Mouse (Mus musculus) forebrain, embryonic 16.5 days (tissue): ENCODE results near the gene Nrxn1. TPM values are rescaled to one million over a fixed set of nuclear protein-coding genes. Genes with fewer than 3 reads are reported as not detected.

ENCODE experiments used
- ATAC-seq: fragments of 200-750 bp; cut with Nextera tagmentation; 2 replicates; pipeline ENCODE4 v1.8.0; 2017; ENCODE audit warnings: mild to moderate bottlenecking, moderate library complexity
- H3K27ac ChIP-seq: fragments of 300-500 bp; sonication (generic); 2 replicates; pipeline ENCODE4 v1.5.1; 2014; ENCODE audit warnings: low read length, control low read depth
- H3K27me3 ChIP-seq: fragments of 300-500 bp; sonication (generic); replicated peaks from 2 replicates; pipeline ENCODE4 v1.6.1; 2014; ENCODE audit warnings: low read length; ENCODE audit not compliant: control insufficient read depth, insufficient read depth
- H3K36me3 ChIP-seq: fragments of 300-500 bp; sonication (generic); 2 replicates; pipeline ENCODE4 v1.6.1; 2014; ENCODE audit not compliant: control insufficient read depth, insufficient read depth
- H3K4me1 ChIP-seq: fragments of 300-500 bp; sonication (generic); replicated peaks from 2 replicates; pipeline ENCODE4 v1.6.1; 2014; ENCODE audit warnings: low read length; ENCODE audit not compliant: control insufficient read depth, insufficient read depth
- H3K4me2 ChIP-seq: fragments of 300-500 bp; sonication (generic); 2 replicates; pipeline ENCODE4 v1.6.1; 2014; ENCODE audit warnings: mild to moderate bottlenecking, low read length, control low read depth
- H3K4me3 ChIP-seq: fragments of 300-500 bp; sonication (generic); replicated peaks from 2 replicates; pipeline ENCODE4 v1.5.1; 2014; ENCODE audit warnings: mild to moderate bottlenecking, low read length, control low read depth
- H3K9ac ChIP-seq: fragments of 300-500 bp; sonication (generic); replicated peaks from 2 replicates; pipeline ENCODE4 v1.6.1; 2014; ENCODE audit warnings: low read depth, low read length, control low read depth
- H3K9me3 ChIP-seq: fragments of 300-500 bp; sonication (generic); 2 replicates; pipeline ENCODE4 v1.6.1; 2016; ENCODE audit warnings: low read length; ENCODE audit not compliant: control insufficient read depth
- WGBS: fragments of 180-500 bp; shearing (Covaris S2); extraction: QIAGEN DNeasy Blood & Tissue Kit; methylation state at CpG from one replicate; pipeline ENCODE4 v1.1.7; 2014; 5-methylcytosine and 5-hydroxymethylcytosine counted together
- polyA plus RNA-seq: library from polyadenylated mRNA; unstranded; fragments of >200 nt; fragmentation: Nextera tagmentation; extraction: Ambion mirVana; gene quantifications from 2 replicates; pipeline ENCODE4 v1.2.1, GENCODE M21; 2015

Nrxn1 gene
- polyA plus RNA-seq, 1 experiment from 2014 or later: 198 TPM

DNA sequence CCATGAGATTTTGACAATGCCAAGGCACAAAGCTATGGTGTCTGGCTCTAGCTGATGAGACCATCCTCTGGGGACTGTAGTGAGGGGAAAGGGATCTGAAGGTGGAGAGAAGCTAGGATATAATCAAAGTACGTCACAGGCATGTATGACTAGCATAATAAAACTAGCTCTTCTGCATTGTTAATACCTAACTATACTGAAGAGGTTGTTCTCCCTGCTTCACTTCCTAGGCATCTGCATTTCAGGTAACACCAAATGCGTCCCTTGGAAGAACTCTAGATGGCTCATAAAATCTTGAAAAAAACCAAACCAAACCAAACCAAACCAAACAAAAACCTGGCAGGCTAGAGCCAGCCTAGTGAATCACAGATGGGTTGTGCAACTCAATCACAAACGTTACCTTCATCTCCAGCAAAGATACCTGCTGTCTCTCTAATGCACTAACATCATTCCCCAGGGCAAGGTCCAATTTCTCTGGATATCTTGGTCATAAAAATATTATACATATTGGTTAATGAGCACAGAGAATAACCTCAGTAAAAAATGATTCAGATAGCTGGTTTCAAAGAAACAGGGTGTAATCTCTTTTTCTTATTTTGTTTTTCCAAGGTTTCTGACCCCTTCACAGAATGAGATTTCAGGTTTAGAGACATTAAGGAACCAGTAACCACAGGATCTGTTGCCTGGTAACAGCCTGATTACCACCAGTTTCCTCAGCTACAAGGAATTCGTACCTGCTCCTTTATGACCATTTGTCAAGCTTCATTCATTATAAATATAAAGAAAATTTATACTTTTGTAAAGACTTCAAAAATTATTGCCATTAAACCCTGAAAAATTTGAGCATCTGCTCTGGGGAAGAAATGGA lies 256.5 kb downstream of the Nrxn1 start:
- ATAC-seq: no peak
- Histone ChIP-seq H3K4me2 (no peak overlapping the region), H3K9ac (no peak overlapping the region), H3K4me3 (no peak overlapping the region), H3K9me3 (no peaks in the 10 kb centered on the region), H3K4me1 (peaks cover 2% of the 10 kb centered on the region; the same call in 1 of the 2 replicates), H3K27ac (no peak overlapping the region), H3K27me3 (no peaks in the 10 kb centered on the region), H3K36me3 (no peaks in the 10 kb centered on the region)
- 55% methylated on average over 4 of the region's 4 CpGs for WGBS

DNA sequence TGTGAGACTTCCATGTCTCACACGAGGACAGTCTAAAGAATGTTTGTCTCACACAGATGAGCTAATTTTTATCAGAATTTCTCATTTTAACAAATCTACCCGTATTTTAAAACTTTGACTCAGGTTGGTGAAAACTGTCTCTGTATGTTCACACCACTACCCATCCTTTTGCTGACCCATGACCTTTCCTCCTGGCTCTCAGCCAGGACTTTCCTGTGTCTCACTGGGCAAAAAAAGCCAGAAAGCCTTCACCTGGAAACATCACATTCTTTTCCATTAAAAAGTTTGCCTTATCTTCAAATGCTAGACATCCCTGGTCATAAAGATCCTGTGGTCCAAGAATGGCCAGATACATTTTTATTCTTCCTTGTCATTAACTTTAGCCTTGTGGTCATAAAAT lies 274.5 kb downstream of the Nrxn1 start:
- ATAC-seq: no peak
- Histone ChIP-seq H3K27me3 (no peaks in the 10 kb centered on the region), H3K4me2 (no peak overlapping the region), H3K4me3 (no peak overlapping the region), H3K36me3 (no peaks in the 10 kb centered on the region), H3K9ac (no peak overlapping the region), H3K27ac (no peak overlapping the region), H3K9me3 (no peaks in the 10 kb centered on the region), H3K4me1 (no peaks in the 10 kb centered on the region; the same call in 1 of the 2 replicates)
- 76% methylated on average over 2 of the region's 2 CpGs for WGBS

DNA sequence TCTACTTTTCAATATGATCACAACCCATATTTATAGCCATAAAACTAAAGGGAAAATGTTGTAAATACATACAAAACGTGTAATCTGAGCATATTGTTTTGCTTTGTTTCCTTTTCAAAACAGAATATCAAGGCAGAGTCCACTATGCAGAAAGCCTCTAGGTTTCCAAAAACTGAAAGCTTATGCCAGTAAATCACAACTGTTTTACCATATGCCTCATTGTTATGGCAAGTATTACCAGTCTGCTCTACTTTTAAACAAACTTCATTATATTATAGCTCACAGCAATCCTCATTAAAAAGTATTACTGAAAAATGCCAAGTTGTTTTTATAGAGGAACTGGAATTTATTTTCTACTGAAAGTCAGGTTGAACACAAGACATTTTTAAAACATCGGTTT lies 275.0 kb downstream of the Nrxn1 start:
- 69% methylated on average over 2 of the region's 2 CpGs for WGBS
- Histone ChIP-seq H3K4me3 (no peak overlapping the region), H3K27ac (no peak overlapping the region), H3K4me1 (no peaks in the 10 kb centered on the region; the same call in 1 of the 2 replicates), H3K9ac (no peak overlapping the region), H3K27me3 (no peaks in the 10 kb centered on the region), H3K9me3 (no peaks in the 10 kb centered on the region), H3K36me3 (no peaks in the 10 kb centered on the region), H3K4me2 (no peak overlapping the region)
- ATAC-seq: peak; percentile 76

- Histone ChIP-seq H3K27ac (no peak overlapping the region), H3K9ac (no peak overlapping the region), H3K36me3 (no peaks in the 10 kb centered on the region), H3K4me2 (no peak overlapping the region), H3K27me3 (no peaks in the 10 kb centered on the region), H3K4me1 (no peaks in the 10 kb centered on the region; the same call in 1 of the 2 replicates), H3K9me3 (no peaks in the 10 kb centered on the region), H3K4me3 (no peak overlapping the region)
- no peak for ATAC-seq
- 100% methylated on average over 1 of the region's 1 CpGs for WGBS
Measured at GRCm38 (mm10) chr17:90815306-90815705, 277.6 kb downstream of the Nrxn1 start.

- ATAC-seq: peak; percentile 15; the same call in 1 of the 2 replicates
- Histone ChIP-seq H3K4me2 (no peak overlapping the region), H3K36me3 (no peaks in the 10 kb centered on the region), H3K4me3 (no peak overlapping the region), H3K27ac (no peak overlapping the region), H3K9me3 (no peaks in the 10 kb centered on the region), H3K9ac (no peak overlapping the region), H3K4me1 (no peaks in the 10 kb centered on the region; the same call in 1 of the 2 replicates), H3K27me3 (no peaks in the 10 kb centered on the region)
Measured at GRCm38 (mm10) chr17:90813760-90814159, 279.1 kb downstream of the Nrxn1 start.

DNA sequence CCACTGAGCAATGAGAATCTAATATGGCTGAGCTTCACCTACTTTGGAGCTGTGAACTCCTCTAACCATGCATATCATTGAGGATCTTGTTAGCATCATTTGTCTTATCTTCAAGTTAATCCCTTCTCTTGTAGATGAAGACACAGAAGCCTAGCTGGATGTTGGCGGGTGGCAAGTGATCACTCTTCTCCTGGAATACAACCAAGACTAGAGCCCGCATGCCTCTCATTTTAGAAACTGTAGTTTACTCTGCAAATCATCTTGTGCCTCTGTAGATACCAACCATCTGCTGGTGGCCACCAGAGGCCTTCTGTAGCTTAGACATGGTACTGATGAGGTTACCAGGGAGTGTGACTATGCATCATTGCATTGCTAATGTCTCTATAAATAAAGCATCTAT lies 280.4 kb downstream of the Nrxn1 start:
- WGBS: 83% methylated on average over 2 of the region's 2 CpGs
- no peak for ATAC-seq
- no peaks in the 10 kb centered on the region for H3K9me3 ChIP-seq
- no peak overlapping the region for H3K27ac ChIP-seq
- no peaks in the 10 kb centered on the region for H3K36me3 ChIP-seq
- no peaks in the 10 kb centered on the region for H3K27me3 ChIP-seq
- H3K9ac ChIP-seq: no peak overlapping the region
- no peak overlapping the region for H3K4me2 ChIP-seq
- no peak overlapping the region for H3K4me3 ChIP-seq
- H3K4me1 ChIP-seq: no peaks in the 10 kb centered on the region; the same call in 1 of the 2 replicates

GRCm38 (mm10) chr17:90809197-90810163 lies 283.4 kb downstream of the Nrxn1 start:
- Histone ChIP-seq H3K4me1 (no peaks in the 10 kb centered on the region; the same call in 1 of the 2 replicates), H3K36me3 (no peaks in the 10 kb centered on the region), H3K4me2 (no peak overlapping the region), H3K27ac (no peak overlapping the region), H3K27me3 (no peaks in the 10 kb centered on the region), H3K9ac (no peak overlapping the region), H3K4me3 (no peak overlapping the region), H3K9me3 (no peaks in the 10 kb centered on the region)
- peak; percentile 81 for ATAC-seq
- WGBS: 73% methylated on average over 8 of the region's 8 CpGs

DNA sequence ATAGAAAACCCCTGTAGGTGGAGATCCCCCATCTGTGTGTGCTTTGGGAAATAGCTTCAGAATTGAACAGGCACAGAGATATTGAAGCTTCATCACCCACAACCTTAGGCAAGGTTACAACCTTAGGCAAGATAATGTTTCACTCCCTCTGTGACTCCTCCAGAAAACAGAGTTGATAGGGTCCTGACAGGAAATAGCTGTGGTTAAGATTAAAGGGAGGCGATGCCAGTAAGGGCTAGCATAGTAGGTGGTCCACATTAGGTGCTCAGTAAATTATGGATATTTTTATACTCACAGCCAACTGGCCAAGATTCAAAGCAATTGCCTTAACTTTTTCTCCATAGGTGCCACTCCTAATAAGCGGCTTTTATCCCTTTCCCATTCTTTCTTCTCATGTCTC lies 284.6 kb downstream of the Nrxn1 start:
- WGBS: 69% methylated on average over 2 of the region's 2 CpGs
- no peak overlapping the region for H3K4me3 ChIP-seq
- no peaks in the 10 kb centered on the region for H3K4me1 ChIP-seq
- no peaks in the 10 kb centered on the region for H3K9me3 ChIP-seq
- H3K27me3 ChIP-seq: no peaks in the 10 kb centered on the region
- no peak overlapping the region for H3K9ac ChIP-seq
- no peaks in the 10 kb centered on the region for H3K36me3 ChIP-seq
- H3K4me2 ChIP-seq: no peak overlapping the region
- no peak for ATAC-seq
- H3K27ac ChIP-seq: no peak overlapping the region

DNA sequence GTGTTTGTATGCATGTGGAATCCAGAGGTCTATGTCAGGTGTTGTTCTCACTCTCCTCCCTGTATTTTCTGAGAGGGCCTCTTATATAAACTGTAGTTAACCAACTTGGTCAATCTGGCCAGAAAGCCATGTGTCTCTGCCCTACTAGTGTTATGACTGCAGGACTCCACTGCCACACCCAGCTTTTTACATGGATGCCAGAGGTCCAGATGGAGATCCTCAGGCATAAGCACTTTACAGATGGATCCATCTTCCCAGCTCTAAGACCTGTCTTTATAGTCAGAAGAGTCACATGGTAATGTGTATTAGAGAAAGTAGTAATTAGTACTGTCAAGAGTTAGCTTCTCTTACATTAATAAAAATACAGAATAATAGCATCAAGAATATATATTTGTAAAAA lies 285.7 kb downstream of the Nrxn1 start:
- Histone ChIP-seq H3K36me3 (no peaks in the 10 kb centered on the region), H3K4me2 (no peak overlapping the region), H3K4me3 (no peak overlapping the region), H3K9ac (no peak overlapping the region), H3K27ac (no peak overlapping the region), H3K4me1 (no peaks in the 10 kb centered on the region), H3K27me3 (no peaks in the 10 kb centered on the region), H3K9me3 (no peaks in the 10 kb centered on the region)
- no peak for ATAC-seq
